Mouse (Mus musculus) monocyte, adult 5-6 weeks (primary cell): ENCODE results near the gene Plxdc2. TPM values are rescaled to one million over a fixed set of nuclear protein-coding genes. Genes with fewer than 3 reads are reported as not detected.

ENCODE experiments used
- ATAC-seq: fragments of 153-309, 156-312 bp; replicated peaks from 2 replicates; pipeline ENCODE4 v1.8.0; 2017; ENCODE audit warnings: mild to moderate bottlenecking; ENCODE audit not compliant: low TSS enrichment, insufficient number of reproducible peaks, severe bottlenecking, poor library complexity, low FRiP score
- total RNA-seq: library from RNA; stranded (forward); fragments of 200-1000, 200-491, 200-594 nt; gene quantifications from 3 replicates; pipeline ENCODE4 v1.2.3, GENCODE M21; 2017

Plxdc2 gene
- total RNA-seq, 1 experiment from 2014 or later, result 0.86 TPM

DNA sequence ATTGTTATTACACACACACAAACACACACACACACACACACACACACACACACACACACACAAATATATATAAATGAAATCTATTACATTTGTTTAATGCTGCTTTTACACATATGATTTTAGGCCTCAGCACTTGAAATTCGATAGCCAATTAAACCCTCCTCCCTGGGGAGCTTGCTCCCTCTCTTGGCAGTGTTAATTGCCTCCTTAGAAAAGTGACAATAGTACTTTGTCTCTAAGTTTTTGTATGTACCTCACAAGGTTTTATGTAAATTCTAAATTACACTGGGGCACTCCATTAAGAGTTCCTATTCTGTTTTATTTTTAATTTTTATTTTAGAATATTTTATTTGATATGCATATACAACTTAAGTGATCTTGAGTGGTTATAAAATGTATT lies 176.1 kb downstream of the Plxdc2 start:
- no peak for ATAC-seq

DNA sequence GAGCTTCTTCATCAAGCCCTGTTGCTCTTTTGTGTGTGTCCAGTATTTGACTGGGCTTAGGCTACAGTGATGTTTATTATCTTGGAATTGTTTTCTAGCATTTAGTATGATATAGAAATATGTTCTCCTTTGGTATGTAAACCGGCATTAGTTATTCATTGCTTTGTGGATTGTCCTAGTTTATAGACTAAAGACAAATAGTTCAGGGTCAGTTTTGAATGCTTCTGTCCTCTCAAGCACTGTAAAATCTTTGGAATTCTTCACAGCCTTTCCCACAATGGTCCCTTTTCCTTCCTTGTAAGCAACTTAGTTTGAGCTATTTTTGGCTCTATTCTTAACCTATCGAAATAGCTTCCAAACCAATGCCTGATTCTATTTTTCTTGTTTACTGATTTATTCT lies 178.5 kb downstream of the Plxdc2 start:
- ATAC-seq, result no peak

DNA sequence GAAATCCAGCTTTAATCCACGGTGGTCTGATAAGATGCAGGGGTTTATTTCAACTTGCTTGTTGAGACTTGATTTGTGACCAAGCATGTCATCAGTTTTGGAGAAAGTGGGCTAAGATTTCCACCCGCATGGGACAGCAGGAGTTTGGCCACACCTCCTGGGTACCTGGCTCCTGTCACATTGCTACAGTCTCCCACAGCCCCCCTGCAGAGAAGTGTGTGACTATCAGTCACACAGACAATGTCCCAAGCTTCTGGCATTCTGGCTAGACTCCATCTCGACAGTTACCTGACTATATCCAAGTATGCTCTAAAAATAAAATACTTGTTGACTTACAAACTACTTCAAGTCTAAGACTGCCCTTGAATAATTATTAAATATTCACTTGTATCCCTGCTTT lies 185.1 kb downstream of the Plxdc2 start:
- ATAC-seq, result no peak

DNA sequence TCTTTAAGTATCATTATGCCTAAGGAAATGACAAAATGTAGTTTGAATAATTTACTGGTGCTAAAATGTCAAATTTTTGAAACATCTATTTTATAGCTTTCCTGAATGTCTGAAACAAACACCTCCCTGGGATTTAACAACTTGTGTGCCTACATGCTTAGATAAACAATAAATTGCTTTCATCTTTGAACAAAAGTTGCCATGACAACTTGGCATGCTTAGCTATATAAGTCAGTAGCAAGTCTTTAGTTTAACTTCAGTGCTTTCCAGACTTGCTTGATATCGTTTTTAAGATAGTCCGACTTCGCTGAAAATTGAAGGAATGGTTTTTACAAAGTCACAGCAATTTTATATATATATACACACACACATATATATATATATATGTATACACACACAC lies 189.1 kb downstream of the Plxdc2 start:
- ATAC-seq, result no peak

DNA sequence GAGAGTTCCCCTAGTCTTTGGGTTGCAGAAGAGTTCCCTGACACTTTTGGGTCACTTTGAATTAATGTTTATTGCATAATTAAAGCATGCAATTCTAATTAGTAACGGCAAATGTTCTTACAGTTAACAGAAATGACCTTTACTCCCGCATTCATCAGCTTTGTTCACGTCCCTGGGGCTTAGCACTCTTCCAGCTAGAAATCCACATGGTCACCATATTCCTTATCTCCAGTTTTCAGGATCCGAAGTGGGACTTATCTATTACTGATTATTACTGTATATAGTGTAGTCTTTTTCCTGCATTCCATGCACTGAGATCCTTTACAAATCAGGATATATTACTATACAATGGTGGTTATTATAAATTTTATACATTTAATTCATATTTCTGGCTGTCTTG lies 203.2 kb downstream of the Plxdc2 start:
- no peak for ATAC-seq

DNA sequence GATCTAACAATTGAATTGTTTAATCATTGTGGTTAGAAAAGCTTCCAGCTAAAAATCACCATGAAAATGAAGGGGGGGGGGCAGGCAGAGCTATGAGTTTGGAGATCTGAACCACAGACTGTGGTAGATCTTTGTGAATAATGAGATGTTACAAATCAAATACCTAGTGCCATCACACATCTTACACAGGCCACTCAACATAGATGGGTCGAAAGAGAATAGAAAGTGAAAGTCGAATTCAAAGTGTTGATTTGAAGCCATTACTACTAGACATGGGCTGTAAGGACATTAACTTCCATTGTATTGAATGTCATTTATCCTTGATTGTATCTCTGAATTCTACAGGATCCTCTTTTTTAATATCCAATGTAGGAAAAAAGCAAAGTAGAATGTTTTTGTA lies 212.2 kb downstream of the Plxdc2 start:
- no peak for ATAC-seq

DNA sequence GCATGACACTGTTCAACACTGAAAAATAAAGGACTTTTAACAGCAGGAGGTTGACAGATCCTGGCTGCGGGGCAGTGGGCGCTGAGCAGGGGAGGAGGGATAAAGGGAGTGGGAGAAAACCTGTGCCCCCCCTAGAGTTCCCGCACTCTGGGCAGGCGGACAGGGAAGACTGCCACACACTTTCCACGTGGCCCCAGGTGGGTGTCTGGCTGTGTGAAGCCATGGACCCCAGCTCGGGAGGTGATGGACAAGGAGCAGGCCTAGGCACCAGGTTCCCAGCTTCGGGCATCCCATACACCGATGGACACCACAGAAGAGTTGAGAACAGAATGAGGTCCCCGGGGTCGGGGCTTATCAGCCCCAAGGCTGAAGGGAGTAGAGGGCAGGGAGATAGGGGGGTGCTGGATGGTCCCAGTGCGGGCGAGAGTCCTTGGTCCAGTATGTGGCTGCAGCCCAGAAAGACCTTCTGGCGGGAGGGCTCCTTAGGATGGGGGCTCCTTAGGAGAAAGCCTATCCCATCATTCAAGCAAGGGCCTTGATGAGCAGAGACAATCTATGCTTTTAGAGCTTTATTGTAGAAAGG lies 215.2 kb downstream of the Plxdc2 start:
- no peak for ATAC-seq

DNA sequence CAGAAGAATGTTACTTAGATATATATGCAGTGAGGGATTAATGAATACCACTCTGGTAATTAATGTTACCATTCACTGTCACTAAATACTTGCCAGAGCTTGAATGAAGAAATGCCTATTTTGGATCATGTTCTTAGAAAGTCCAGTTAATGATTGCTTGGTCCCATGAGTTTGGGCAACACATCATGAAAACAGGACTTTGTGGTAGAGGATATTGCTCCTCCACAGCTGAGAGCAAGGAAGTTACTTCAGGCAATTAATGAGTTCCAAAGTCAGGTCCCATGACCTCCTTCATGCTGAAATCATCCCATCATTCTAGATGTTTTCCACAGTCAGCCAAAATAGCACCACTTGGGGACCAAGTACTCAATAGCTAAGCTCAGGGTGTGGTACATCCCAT lies 220.5 kb downstream of the Plxdc2 start:
- no peak for ATAC-seq

DNA sequence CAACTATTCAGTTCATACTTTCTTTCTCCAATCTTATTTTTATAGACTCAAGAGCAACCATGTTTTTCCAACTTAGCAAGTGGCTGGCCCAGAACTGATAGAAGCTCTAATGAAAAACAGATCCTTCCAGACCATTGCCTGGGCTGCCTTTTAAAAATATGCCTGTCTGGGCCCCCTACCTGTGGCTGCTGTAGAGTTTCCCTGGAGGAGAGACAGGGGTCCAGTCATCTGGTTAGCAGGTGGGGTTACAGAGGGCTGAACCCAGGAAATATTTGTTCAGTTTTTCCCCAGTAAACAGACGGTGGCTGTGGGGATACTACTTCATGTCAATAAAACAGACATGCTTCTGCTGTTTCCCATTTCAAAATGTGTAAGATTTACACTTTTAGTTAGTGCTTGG lies 222.0 kb downstream of the Plxdc2 start:
- ATAC-seq, result no peak

DNA sequence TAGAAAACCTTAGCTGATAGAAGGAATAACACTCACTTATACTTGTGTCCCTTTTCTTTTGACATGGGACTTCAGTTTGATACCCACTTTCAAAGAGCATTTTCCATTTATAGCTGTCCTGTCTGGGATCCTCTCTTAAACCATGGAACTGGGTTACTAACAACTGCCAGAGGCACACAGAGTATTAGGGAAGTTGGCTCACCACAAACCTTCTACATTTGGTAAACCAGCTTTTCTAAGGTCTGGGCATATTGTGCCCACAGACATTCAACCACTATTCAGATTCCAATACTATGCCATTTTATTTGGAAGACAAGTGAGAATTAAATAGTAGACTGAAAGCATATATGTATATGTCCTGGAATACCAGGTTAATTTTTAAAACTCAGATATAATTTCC lies 232.4 kb downstream of the Plxdc2 start:
- ATAC-seq, result no peak

DNA sequence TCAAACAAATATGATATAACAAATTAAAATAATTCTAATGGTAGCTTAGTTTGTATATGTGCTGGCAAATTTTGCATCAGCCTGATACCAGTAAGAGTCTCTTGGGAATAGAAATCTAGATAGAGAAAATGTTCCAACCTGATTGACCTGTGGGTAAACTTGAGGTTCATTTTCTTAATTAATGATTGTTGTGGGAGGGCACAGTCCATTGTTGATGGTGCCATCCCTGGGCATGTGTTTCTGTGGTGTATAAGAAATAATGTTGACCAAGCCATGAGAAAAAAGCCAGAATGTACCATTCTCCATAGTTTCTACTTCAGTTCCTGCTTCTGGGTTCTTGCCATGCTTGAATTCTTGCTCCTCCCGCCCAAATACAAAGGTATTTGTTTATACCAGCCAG lies 239.3 kb downstream of the Plxdc2 start:
- no peak for ATAC-seq

DNA sequence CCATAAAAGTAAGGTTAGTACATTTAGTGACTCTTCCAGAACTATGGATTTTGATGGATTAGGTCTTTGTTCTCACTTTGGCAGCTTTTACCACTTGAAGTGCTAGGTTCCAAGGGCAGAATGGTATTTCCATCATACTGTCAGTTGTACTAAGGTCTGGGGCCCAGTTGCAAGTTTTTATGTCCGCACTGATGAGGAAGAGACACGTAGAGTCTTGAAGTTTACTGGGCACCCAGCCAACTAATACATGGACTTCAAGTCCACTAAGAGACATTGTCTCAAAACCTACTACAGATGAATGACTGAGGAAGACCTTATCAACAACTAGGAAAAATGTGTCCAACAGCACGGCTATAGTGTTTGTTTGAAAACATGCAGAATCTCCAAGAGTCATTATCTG lies 242.1 kb downstream of the Plxdc2 start:
- no peak for ATAC-seq

DNA sequence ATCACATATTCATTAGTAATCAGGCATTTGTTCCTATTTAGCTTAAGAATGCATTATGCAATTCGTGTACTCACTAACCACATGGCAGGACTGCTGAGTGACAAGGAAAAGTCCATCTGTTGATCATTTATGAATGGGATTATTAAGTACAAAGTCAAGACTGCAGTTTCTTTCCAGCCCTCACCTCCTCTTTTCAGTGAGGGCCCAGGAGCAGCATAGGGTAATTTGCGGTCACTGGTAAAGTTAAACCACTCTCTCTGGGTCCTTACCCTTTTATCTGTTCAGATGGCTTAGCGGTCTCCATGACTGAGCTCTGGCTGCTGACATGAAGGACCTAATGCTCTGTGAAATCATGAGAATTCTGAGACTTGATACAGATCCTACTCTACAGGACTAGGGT lies 248.2 kb downstream of the Plxdc2 start:
- ATAC-seq, result no peak

DNA sequence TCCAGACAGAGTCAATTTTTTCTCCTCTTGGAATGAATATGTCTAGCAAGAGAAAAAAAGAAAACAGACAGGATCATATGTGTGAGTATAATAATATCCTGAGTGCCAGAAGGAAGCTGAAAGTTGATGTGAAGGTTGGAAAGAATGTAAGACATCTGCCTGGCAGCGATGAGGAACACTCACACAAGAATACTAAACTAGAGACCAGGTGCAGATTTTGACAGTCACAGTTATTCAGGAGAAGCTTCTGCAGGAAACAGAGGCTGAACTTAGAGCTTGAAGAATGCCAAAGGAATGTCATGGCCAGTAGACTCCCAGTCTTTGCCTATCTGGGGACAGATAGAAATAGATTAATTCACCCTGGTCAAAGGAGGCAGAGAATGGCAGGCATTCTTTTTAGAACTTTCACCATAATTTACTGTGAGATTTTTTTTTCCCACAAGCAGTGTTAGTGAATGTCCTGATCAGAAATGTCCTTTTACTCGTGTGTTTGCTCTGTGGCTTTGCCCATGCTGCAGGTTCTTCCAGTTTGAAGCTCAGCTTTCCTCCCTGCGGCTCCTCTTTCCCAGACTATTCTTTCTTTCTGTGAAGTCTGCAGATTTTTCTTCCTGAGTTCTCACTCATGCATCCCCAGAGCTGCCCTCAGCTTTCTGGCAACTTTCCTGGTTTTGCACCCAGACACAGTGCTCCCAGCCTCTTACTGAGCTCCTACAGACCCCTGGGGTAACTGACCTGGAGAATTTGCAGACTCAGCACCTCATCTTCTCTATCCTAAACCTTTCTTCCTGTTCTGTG lies 251.9 kb downstream of the Plxdc2 start:
- ATAC-seq, result no peak

DNA sequence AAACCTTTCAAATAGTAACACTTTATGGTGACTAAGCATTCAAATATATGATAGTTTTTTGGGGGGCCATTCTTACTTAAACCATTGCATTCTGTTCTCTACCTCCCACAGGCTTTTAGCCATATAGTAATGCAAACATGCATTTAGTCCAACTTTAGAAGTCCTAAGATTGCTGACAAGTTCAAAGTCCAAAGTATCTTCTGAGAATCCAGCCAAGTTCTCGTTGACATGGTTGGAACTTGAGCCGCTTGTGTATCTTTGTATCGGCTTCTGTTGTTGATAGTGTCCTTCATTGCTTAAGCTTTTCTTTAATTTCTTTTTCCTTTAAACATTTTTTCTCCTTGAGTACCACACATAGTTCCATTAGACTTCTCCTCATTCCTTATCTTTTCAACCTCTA lies 286.0 kb downstream of the Plxdc2 start:
- ATAC-seq, result no peak

DNA sequence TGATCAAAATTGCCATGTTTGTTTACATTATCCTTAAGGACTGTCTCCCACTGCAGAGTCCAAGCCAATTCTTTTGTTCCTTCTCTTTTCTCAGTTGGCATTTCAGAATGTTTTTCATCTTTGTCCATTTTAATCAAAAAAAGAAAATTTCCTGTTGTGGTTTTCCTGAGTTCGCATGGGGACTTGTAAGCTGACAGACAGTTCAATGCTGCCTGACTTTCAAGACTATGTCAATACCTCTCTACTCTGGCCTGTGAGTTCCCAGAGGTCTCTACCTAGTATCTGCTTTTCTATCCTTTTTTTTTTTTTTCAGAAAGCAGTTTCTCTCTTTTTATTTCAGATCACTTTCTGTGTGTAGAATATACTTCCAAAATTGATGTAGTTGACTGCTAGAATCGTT lies 295.6 kb downstream of the Plxdc2 start:
- no peak for ATAC-seq

DNA sequence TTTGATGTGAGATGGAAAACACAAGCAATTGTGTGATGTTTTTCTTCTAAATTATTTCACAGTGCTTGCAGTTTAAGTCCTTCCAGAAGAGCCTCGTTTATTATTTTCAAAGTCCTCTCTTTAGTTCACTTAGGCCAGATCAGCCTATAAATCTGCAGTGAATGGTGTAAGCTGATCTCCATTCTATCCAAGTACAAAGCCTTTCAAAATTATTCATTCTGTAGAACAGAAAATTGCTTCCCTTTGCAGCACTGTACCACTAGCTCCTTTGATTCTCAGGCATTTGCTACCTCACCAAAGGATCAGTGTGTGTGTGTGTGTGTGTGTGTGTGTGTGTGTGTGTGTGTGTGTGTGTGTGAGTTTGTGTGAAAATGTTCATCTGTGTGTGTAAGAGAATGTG lies 308.4 kb downstream of the Plxdc2 start:
- ATAC-seq, result no peak

DNA sequence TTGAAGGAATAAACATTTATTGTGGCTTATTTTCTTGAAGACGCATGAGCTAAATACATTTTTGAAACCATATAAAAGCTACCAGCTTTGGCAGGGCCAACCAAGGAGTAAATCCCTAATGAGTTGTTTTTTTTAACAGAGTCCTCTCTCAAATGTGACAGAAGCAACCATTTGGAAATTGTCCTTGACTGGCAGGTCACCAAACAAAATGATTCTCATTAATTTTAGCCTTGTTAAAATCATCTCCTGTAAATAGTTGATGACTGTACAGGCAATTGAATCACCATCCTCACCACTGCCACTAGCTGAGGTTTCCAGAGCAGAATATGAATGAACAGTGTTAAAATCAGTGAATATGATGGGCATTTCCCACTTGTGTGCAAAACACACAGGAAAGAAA lies 312.3 kb downstream of the Plxdc2 start:
- ATAC-seq, result no peak

DNA sequence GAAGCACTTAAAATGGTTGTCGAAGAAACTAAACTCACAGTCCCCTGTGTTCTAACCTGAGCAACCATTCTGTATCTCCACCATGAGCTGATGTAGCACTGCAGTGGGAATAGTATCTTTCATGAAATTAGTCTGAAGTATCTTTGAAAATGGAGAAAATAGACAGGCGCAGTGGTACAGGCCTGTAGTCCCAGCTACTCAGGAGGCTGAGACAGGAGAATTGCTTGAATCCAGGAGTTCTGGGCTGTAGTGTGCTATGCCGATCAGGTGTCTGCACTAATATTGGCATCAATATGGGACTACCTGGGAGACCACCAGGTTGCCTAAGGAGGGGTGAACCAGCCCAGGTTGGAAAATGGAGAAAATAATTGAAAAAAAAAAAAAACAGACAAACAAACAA lies 326.8 kb downstream of the Plxdc2 start:
- no peak for ATAC-seq

DNA sequence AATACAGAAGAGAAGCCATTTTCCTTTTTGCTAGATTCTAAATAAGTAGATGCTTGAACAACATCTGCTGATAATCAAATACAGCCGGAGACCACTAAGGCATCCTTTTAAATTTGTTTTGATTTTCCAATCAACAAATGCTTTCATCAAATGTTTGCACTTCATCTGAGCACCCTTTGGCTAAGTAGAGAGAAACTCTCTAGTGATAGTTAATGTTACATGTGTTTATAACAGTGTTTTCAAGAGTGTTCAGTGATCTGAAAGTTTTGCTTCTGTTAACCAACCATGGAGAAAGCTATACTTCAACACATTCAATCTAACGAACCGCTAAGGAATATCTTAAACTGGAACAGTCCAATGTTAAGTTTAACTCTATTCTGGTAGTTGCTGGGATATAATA lies 327.6 kb downstream of the Plxdc2 start:
- ATAC-seq, result no peak

DNA sequence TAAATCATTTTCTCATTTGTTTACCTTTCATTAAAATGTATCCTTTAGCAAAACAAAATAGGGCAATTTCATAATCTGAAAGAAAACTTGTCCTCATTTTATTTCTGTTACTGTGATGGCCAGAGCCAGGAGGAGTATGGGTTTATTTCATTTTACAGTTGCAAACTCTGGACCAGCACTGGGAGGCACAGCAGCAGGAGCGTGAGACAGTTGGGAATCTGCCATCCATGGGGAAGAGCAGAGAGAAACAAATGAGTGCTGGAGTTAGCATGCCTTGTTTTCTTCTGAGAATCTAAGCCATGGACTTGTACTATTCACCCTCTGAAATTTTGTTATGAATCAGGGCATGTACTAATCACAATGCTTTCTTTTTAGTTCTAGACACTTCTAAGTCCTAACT lies 328.4 kb downstream of the Plxdc2 start:
- no peak for ATAC-seq
